Comparison of ENCODE assay signal across 14 mouse cellular contexts in the genomic region with DNA sequence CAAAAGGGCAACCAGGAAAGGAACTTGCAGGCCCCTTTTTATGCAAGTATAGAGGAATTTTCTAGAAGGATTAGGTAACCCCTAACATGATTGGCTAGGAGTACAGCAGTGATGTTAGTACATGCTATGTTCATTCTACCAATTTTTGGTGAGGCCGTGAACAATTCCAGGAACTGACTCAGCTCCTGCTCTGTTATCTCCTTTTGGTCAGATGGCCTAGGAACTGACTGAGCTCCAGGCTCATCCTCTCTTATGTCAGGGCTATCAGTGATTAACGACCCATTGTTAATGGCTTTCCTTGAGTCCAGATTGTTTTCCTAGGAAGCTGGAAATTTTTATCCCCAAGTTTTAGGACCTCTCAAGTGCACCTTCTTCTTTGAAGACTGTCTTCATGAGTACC.
DNase-seq lines count a peak whose midpoint lies in the region; ATAC-seq and TF ChIP-seq lines count a peak whose summit lies in the region.
"Had no signal": no experiment of that assay in that cellular context is flagged by ENCODE, and none has a peak within 500 bp of the region (broad histone marks: within the 10 kb centered on the region; RNA-seq: fewer than 3 reads in every experiment).

No protein-coding gene starts in this region.

- no peaks in the 10 kb centered on the region for H3K36me3 ChIP-seq in heart, postnatal 0 days (replicated peaks; ENCODE audit: control insufficient read depth, insufficient read depth, low read length)
- no peaks in the 10 kb centered on the region for H3K36me3 ChIP-seq in heart, adult 2 months (ENCODE audit: control insufficient read depth, insufficient read depth, low read length)
- no peaks in the 10 kb centered on the region for H3K36me3 ChIP-seq in liver, postnatal 0 days (replicated peaks; ENCODE audit: insufficient read depth, low read length)
- H3K36me3 ChIP-seq: heart, embryonic 15.5 days; midbrain, embryonic 10.5 days; neural tube, embryonic 15.5 days had no signal

- TF ChIP-seq POLR2A in heart, adult 2 months (IDR thresholded peaks at IDR 0.05; ENCODE audit: insufficient read depth, low read depth, low read length), result no peak

- H3K27ac ChIP-seq in heart, postnatal 0 days (ENCODE audit: low read depth), result no peak overlapping the region
- no peak overlapping the region for H3K27ac ChIP-seq in heart, adult 2 months
- no peak overlapping the region for H3K27ac ChIP-seq in liver, postnatal 0 days (ENCODE audit: low read depth)
- H3K27ac ChIP-seq: heart, embryonic 15.5 days; liver, embryonic 14.5 days; midbrain, embryonic 10.5 days; neural tube, embryonic 15.5 days had no signal

- no peak for TF ChIP-seq CTCF in heart, postnatal 0 days (IDR thresholded peaks at IDR 0.05; ENCODE audit: low read depth)
- no peak for TF ChIP-seq CTCF in heart, adult 2 months (IDR thresholded peaks at IDR 0.05)
- no peak for TF ChIP-seq CTCF in liver, postnatal 0 days (IDR thresholded peaks at IDR 0.05; ENCODE audit: low read depth)

- no peaks in the 10 kb centered on the region for H3K79me2 ChIP-seq in heart, adult 2 months (replicated peaks; ENCODE audit: control insufficient read depth, insufficient read depth, low read length)

- no peaks in the 10 kb centered on the region for H3K9me3 ChIP-seq in heart, postnatal 0 days (replicated peaks; ENCODE audit: control insufficient read depth, low read length)
- no peaks in the 10 kb centered on the region for H3K9me3 ChIP-seq in liver, postnatal 0 days (ENCODE audit: low read length)
- H3K9me3 ChIP-seq: heart, embryonic 15.5 days; midbrain, embryonic 10.5 days; neural tube, embryonic 15.5 days had no signal

- H3K27me3 ChIP-seq in heart, postnatal 0 days (ENCODE audit: control insufficient read depth, insufficient read depth, low read length), result no peaks in the 10 kb centered on the region
- no peaks in the 10 kb centered on the region for H3K27me3 ChIP-seq in heart, adult 2 months (ENCODE audit: control insufficient read depth, insufficient read depth, low read length)
- H3K27me3 ChIP-seq in liver, postnatal 0 days (ENCODE audit: insufficient read depth, low read length), result no peaks in the 10 kb centered on the region
- H3K27me3 ChIP-seq: heart, embryonic 15.5 days; neural tube, embryonic 15.5 days had no signal

- ATAC-seq in heart, postnatal 0 days (ENCODE audit: insufficient read depth, low read depth), result peak; percentile 64; the same call in 1 of the 2 replicates
- ATAC-seq in liver, postnatal 0 days, result peak; percentile 44
- no peak for ATAC-seq in inflammation-experienced regulatory T-cells, adult 6 months

- DNase-seq in heart, postnatal 0 days (ENCODE audit: low spot score), result peak; percentile 18
- no peak for DNase-seq in heart, adult 2 months
- peak; percentile 7 for DNase-seq in adrenal gland, postnatal 10 days
- DNase-seq in kidney, adult 9 months, result peak; percentile 63
- DNase-seq in liver, postnatal 0 days, result no peak
- DNase-seq in gastrocnemius, postnatal 36 days, result no peak
- DNase-seq: cerebellum, adult 9-10 months; gastrocnemius, postnatal 25 days had no signal

- no peaks in the 10 kb centered on the region for H3K4me1 ChIP-seq in heart, postnatal 0 days (ENCODE audit: control insufficient read depth, insufficient read depth)
- H3K4me1 ChIP-seq in heart, adult 2 months (ENCODE audit: control insufficient read depth, insufficient read depth, low read length), result no peaks in the 10 kb centered on the region
- no peaks in the 10 kb centered on the region for H3K4me1 ChIP-seq in liver, postnatal 0 days (ENCODE audit: insufficient read depth)
- H3K4me1 ChIP-seq: heart, embryonic 15.5 days; neural tube, embryonic 15.5 days had no signal

- TF ChIP-seq EP300 in heart, postnatal 0 days (IDR thresholded peaks at IDR 0.05; ENCODE audit: low read depth), result peak; percentile 64; the same call in 1 of the 2 replicates
- TF ChIP-seq EP300 in heart, adult 2 months (IDR thresholded peaks at IDR 0.05; ENCODE audit: insufficient read depth, low read depth, low read length), result no peak
- TF ChIP-seq EP300 in liver, postnatal 0 days (IDR thresholded peaks at IDR 0.05; ENCODE audit: low read depth), result peak; percentile 46; the same call in 1 of the 2 replicates

- no peak overlapping the region for H3K9ac ChIP-seq in heart, postnatal 0 days (replicated peaks; ENCODE audit: low read depth, low read length)
- no peak overlapping the region for H3K9ac ChIP-seq in heart, adult 2 months (ENCODE audit: low read depth, low read length)
- H3K9ac ChIP-seq in liver, postnatal 0 days (replicated peaks), result no peak overlapping the region
- H3K9ac ChIP-seq: heart, embryonic 15.5 days; liver, embryonic 14.5 days; neural tube, embryonic 15.5 days had no signal

- 33% methylated on average over 2 of the region's 2 CpGs for WGBS in heart, postnatal 0 days
- WGBS in heart, adult 2 months, result 19% methylated on average over 2 of the region's 2 CpGs
- WGBS in liver, postnatal 0 days (ENCODE audit: insufficient replicate concordance), result 44% methylated on average over 2 of the region's 2 CpGs

- no peak overlapping the region for H3K4me3 ChIP-seq in heart, postnatal 0 days (ENCODE audit: low read depth, low read length)
- H3K4me3 ChIP-seq in heart, adult 2 months, result no peak overlapping the region
- no peak overlapping the region for H3K4me3 ChIP-seq in liver, postnatal 0 days (ENCODE audit: low read depth, low read length)
- H3K4me3 ChIP-seq: erythroblast, embryonic 14.5 days; heart, embryonic 15.5 days; midbrain, embryonic 10.5 days; neural tube, embryonic 15.5 days had no signal

- no peak overlapping the region for H3K4me2 ChIP-seq in heart, postnatal 0 days (ENCODE audit: low read depth, low read length)
- no peak overlapping the region for H3K4me2 ChIP-seq in liver, postnatal 0 days (ENCODE audit: low read depth, low read length)
- H3K4me2 ChIP-seq: heart, embryonic 15.5 days; neural tube, embryonic 15.5 days had no signal

- intact Hi-C loops in heart, adult 2 months (cut with DNase I), result no loop called here
- intact Hi-C loops in gastrocnemius, postnatal 36 days (cut with DNase I), result no loop called here

Comparison
In these comparisons a context has a peak if more than half of its experiments do, and no peak if none do; other contexts are left out.
1. DNase-seq: peak in heart, postnatal 0 days (single experiment), adrenal gland, postnatal 10 days (single experiment) and kidney, adult 9 months (single experiment); none in heart, adult 2 months (0 of 2), liver, postnatal 0 days (single experiment) and gastrocnemius, postnatal 36 days (0 of 2).